Mouse (Mus musculus) small intestine, adult 10 weeks (tissue): ENCODE measurements around the gene Gm12830. TPM values are rescaled to one million over a fixed set of nuclear protein-coding genes. Genes with fewer than 3 reads are reported as not detected.

ENCODE experiments used
- polyA plus RNA-seq: library from polyadenylated mRNA; stranded (reverse); fragments of 350-450 nt; fragmentation: Illumina TruSeq; extraction: RNeasy Lipid Tissue Mini Kit (QIAGEN cat#74804); gene quantifications from one replicate; pipeline ENCODE4 v1.2.3, GENCODE M21; 2014; ENCODE audit warnings: low replicate concordance

The Gm12830 gene
- polyA plus RNA-seq = not detected

GRCm38 (mm10) chr4:114821567-114822192, at the start of gene Gm12830:
Gm12830 (plus strand) TSS chr4:114821722.

Other genes starting within 250 kb of the Gm12830 start
- not detected for gene Foxd2, start 87.2 kb downstream of the Gm12830 start, polyA plus RNA-seq
- not detected for gene Foxe3, start 104.3 kb downstream of the Gm12830 start, polyA plus RNA-seq
- gene Cmpk1, start 165.5 kb downstream of the Gm12830 start, polyA plus RNA-seq = 1,673 TPM
- 4.6 TPM for gene Stil, start 178.4 kb downstream of the Gm12830 start, polyA plus RNA-seq
- 0.97 TPM for gene Tal1, start 234.7 kb downstream of the Gm12830 start, polyA plus RNA-seq